Mouse (Mus musculus): ENCODE data around the gene Smok2a.
A peak's percentile ranks its signal among the peaks of the same experiment; 100 is the strongest.
"Not testable (repeated sequence)": the region's sequence is repeated elsewhere in the genome, so short reads cannot be mapped to it uniquely, and the experiment has no call there.

Smok2a gene

DNA sequence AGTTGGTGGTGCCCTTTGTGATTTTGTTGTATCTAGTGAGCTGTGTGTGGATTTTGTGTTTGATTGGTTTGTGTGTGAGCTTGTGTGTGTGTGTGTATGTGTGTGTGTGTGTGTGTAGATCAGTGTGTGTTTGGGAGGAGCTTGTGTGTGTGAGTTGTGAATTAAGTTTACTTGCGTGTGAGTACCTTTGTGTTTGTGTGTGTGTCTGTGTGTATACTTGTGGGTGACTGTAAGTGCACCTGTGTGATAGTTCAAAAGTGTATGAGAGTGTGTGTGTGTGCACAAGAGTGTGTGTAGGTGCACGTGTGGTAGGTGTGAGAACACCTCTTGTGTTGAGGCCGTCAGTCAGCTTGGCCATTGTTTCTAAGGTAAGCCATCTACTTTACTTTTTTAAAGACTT, at the start of gene Smok2a:
TSS of gene Smok2a (plus strand) at position 301 of the 400 bp plus-strand sequence.
- DNase-seq (ENCODE audit: low read depth, low spot score): no peak

DNA sequence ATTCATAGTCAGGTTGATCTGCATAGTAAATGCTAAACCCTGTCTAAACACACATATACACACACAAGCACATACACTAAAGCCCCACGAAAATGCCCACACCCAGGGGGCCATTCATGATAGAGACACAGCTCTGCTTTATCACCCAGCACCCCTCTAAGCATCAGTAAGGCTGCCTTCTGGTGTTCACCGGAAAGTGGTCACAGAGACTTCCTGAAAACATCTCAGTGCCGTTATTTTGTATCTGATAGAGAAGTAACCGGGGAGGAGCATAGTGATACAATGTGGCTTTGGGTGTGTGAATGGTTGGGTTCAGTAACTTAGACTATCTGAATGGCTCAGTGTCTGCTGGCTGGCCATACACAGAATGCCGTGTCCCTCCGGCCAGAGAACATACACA, 47.4 kb upstream of the Smok2a start:
- not testable (repeated sequence) for DNase-seq (ENCODE audit: low read depth, low spot score)

DNA sequence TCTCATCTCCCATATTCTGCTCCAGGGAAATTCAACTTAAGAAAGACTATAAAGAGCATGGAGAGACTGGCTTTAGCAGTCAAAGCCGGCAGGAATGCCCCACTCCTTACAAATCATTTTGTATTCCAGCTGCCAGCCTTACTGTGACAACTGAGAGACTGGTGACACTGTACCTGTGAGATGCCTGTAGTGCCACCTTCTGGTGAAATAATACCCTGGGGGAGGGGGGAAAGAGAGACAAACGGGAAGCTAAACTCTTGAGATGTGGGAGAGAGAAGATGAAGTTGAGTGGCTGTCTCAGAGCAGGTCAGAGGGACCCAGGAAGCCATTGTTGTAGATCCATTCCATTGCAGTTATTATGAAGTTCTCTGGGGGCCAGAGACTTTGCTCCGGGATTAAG, 47.0 kb upstream of the Smok2a start:
- DNase-seq (ENCODE audit: low read depth, low spot score): not testable (repeated sequence)

DNA sequence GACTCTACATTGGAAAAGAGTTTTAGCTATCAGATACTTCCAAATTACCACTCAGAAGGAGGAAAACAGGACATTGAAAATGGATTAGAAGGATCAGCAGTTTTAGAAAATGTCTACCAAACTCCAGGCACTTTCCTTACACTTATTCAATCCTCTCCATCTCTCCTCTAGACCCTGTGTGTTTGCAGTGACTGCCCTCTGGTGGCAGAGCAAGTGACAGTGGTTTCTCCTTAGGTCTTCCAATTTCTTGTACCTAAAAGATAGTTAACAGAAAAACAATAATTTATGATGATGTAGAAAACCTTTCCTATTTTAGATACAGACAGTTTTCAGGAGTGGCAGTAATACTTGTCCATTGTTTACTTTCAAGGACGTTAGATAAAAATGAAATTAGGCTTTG, 45.4 kb upstream of the Smok2a start:
- DNase-seq (ENCODE audit: low read depth, low spot score): not testable (repeated sequence)

DNA sequence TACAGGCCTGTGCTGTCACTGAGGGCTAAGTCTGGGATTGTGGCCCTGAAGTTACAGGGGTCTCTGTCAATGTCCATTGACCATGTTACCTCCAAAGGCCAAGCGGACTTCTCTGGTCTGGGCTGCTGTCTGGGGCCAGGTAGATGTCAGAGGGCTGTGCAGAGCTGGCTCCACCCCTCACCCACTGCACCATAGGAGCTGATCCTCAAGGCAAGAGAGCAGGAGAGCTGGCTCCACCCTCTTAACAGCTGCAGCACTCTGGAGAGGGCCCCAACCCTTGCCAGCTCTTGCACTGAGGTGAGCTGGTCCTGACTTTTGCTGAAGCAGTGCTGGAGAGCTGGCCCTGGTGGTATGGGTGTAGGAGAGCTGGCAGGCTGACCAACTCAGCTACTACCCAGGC, 43.2 kb upstream of the Smok2a start:
- DNase-seq (ENCODE audit: low read depth, low spot score): not testable (repeated sequence)

DNA sequence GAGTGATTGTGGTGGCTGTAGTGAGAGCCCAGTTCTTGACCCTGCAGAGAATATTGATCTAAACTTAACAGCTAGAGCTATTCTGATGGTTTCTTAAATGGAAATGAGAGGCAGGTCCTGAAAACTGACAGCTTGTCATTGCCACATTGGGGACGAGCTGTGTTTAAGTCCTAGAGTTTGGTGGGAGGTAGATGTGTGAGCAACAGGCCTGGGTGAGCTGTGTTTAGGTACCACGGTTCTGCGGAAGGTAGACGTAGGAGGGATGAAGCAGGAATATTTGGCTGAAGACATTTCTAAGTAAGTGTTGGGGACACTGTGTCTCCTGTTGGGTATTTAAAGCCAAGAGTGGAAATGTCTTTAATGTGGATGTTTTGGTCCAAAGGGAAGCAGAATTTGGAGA, 42.0 kb upstream of the Smok2a start:
- not testable (repeated sequence) for DNase-seq (ENCODE audit: low read depth, low spot score)

DNA sequence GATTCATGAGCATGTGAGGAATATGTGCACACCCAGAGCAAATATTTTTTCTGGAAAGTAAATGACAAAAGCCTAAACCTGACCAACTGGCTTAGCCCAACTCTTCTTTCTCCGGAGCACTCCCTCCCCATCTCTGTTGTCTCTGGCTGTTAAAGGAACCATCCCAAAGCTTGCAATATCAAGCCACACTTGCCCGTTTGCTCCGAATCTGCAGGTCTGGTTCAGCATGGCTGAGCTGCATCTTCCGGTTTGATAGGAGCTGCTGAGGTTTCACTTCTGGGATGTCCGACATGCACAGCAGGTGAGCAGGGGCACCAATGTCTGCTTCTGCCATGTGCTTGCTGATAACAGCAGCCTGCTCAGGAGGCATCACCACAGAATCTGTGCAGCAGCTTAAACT, 40.5 kb upstream of the Smok2a start:
- DNase-seq (ENCODE audit: low read depth, low spot score): not testable (repeated sequence)

DNA sequence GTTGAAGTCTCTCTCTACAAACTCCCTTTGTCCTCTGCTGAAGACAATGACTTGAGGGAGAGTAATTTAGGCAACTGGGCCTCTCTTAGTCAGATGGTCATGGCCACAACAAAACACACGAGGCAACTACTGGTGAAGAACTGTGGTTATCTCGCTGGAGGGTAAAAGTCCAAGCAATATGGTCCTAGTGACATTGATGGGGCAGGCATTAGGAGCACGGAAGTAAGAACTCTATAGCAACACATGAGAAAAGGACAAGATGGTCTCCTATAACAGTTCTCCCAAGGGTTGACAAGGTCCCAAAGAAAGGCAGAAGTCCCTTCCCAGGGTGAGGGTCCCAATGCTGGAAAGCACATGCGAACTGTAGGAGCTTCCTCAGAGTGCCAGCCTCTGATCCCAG, 38.3 kb upstream of the Smok2a start:
- not testable (repeated sequence) for DNase-seq (ENCODE audit: low read depth, low spot score)

DNA sequence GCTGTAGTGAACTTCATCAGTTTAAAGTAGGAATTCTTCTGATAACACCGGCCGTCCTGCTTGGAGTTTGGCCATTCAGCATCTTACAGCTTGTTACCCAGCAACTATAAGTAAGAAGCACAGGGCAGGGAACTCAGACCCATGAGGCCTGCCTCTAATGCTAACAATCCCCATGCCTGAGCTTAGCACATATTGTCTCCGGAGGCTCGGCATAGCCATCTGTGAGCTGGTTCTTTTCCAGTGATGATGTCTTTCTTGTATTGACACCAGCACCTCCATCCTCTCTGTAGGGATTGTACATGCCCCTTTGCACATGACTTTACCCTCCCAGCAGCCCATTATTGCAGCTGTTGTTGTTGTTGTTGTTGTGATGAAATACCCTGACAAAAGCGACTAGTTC, 36.5 kb upstream of the Smok2a start:
- not testable (repeated sequence) for DNase-seq (ENCODE audit: low read depth, low spot score)

DNA sequence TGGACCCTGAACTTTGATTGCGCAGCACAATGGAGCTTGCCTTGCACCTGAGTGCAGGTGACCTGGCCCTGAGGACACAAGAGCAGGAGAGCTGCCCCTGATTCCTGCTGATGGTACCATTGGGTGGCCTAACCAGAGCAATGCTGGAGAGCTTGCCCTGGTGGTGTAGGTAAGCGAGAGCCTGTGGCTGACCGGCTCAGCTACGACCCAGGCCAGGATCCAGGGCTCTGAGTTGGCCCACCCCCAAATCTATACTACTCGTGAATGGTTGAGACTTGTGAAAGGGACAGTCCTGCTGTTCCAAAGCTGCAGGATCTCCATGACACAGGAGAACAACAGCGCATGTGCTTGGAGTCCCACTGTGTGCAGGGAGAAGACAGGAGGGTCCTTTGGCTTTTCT, 34.4 kb upstream of the Smok2a start:
- DNase-seq (ENCODE audit: low read depth, low spot score): not testable (repeated sequence)

DNA sequence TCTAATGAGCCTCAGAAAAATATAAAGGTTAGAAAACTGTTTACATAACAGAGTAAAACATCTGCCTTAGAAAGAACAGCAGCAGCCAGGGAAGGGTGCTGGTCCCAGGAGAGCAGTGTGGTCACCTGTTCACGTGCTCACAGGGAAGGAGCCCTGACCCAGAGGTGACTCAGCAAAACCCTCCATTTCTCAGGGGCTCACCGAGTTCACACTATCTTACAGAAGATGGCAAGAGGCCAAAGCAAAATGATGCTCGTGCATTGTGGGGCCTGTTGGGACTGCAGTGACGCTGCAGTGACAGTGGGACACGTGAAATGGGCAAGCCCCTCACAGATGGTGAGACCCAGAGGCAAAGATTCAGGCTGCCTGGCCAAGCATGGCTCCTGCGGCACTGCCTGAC, 33.4 kb upstream of the Smok2a start:
- not testable (repeated sequence) for DNase-seq (ENCODE audit: low read depth, low spot score)

DNA sequence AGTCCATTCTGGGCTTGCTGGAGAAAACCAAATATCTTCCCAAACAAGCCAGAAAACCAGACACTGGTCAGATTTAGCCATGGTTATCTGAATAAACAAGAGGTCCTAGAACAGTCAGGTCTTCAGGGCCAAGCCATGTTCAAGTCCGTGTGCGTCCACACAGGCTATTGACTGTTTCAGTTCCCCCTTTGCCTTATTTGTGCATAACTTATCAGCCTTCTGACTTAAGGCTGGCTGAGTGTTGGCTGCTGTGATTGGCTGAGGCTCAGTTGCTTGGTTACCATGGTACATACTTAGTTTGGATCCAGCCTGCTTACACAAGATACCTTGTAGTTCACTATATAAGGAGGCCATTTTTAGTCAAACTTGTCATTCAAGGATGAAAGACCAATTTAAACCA, 32.1 kb upstream of the Smok2a start:
- DNase-seq (ENCODE audit: low read depth, low spot score): not testable (repeated sequence)

DNA sequence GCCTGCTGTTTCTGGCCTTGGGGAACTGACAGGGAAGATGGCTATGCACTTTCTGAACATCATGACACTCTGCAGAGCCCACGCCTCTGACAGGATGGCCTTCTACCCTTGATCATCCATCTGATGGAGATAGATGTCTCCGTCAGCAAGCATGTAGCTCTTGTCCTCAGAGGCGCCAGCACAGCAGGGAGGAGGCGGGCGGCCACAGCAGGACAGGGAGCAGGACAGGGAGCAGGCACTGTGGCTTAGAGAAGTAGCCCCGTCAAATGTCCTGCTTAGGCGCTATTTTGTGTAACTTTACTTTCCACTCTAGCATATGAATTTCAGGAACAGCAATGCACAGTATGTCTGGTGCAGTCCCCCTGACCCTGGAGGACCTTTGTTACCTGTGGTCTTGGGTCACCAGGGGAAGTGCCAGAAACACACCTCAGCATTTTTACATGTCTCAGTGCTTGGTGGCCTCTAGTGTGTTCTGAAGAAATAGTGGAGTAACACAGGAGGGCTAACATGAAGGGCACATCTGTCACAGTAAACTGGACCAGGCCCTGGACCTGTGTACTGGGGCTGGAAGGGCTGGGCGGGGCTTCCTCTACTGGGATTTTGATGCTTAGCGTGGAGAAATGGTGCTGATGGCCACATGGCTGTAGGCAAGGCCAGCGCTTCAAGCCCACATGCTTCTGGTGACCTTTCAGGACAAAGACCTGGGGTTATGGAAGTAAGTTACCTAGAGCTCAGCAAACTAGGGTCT, 30.0 kb upstream of the Smok2a start:
- not testable (repeated sequence) for DNase-seq (ENCODE audit: low read depth, low spot score)

DNA sequence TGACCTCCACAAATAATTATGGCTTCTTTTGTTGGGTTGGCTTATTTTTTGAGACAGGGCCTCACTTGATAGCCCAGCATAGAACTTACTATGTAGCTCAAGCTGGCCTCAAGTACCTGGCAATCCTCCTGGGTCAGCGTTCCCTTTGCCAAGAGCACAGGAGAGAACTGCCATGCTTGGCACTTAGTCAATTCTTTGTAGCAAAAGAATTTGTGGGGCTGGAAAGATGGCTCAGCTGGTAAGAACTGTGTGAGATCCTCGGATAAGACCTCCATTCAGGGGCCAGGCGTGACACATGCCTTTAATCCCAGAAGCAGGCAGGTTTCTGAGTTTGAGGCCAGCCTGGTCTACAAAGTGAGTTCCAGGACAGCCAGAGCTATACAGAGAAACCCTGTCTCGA, 24.5 kb upstream of the Smok2a start:
- DNase-seq (ENCODE audit: low read depth, low spot score): not testable (repeated sequence)

DNA sequence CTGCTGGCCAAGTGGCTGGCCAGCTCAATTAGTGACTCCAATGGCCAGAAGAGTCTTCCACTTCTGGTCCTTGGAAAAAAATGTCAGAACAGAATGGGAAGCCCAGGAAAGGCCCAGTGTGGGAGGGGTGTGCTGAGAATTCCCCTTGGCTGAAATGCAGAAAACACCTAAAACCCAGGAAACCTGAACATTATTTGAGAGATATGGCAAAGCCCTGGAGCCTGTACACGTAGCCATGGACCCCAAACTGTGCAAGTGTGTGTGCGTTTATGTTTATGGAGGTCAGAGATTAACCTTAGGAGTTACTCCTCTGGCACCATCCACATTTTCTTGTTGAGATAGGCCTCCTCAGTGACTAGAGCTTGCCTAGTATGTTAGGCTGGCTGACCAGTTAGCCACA, 22.2 kb upstream of the Smok2a start:
- not testable (repeated sequence) for DNase-seq (ENCODE audit: low read depth, low spot score)

DNA sequence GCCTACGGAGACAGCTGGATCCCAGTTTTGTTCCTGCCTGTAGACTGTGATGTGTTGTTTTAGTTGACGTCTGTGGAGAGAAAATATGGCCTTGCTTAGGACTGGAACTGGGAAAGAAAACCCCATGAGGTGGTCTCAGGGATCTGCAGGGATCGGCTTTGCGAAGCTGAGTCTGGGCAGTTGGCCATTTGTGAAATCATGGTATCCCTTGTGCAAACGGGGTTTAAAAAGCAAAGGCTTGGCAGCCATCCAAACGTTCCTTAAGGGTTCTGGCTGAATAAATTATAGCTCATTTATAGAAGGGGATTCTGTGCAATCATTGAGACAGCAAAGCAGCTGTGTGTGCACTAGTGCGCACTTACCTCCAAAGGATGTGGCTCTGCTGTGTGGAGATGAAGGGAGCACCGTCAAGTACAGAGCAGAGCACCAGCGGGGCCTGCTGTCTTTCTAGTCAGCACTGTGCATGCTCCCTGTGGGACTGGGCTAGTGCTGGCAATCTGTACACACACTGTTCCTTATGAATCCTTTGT, 21.0 kb upstream of the Smok2a start:
- DNase-seq (ENCODE audit: low read depth, low spot score): not testable (repeated sequence)

DNA sequence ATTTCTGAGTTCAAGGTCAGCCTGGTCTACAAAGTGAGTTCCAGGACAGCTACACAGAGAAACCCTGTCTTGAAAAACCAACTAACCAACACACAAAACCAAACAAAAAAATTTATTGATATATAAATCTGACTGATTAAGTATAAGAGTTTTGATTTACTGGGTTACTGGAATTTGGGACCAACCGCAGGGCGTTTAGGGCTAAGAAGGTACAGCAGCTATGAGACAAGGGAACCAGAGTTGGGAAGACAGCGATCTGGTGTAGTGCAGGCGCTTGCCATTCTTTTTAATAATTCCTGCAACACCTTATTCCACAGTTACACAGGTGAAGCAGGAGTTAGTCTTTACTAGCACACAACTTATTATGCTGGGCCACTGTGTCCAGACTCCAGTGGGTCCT, 19.4 kb upstream of the Smok2a start:
- not testable (repeated sequence) for DNase-seq (ENCODE audit: low read depth, low spot score)

DNA sequence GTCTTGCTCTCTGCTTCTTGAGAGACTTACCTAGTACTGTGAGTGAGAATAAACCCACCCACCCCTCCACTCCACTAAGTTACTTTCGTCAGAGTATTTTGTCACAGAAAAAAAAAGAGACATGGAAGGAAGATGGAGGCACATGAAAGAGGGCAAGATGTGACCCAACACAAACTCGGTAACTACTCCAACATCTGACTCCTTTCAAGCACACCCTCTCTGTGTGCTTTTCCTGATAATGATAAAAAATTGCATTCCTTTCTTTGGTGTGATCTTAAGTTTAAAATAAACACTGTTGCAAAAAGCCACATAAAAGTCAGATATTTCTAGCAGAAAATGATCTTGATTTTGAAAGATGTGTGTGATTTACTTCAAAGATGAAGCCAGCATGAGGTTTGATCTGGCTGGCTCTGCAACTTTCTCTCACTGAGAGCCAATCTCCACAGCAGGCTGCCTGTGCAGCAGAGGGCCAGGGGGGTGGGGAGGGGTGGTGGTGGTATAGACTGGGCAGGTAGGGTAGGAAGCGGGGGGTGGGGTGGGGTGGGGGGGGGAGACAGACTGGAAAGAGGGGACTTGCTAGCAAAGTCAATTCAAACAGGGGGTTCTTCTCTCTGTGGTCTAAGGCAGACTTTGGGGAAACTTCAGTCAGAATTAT, 18.4 kb upstream of the Smok2a start:
- DNase-seq (ENCODE audit: low read depth, low spot score): not testable (repeated sequence)

DNA sequence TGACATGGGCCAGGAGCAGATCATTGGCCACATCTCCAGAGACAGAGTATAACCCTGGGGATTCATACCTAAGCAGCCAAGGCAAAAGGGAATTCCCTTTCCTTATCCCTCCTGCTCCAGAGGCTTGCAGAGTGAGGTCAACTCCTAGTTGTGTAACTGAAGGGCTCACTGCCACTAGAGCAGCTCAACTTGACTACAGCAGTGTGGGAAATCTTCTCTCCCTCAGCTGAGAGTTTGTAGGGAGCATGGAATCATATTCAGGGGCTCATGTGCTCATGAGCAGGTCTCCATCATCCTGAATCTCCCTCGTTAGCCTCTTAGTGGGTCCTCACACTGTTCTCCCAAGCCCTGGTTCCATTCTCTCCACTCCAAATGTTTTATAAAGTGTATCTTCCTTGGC, 15.7 kb upstream of the Smok2a start:
- DNase-seq (ENCODE audit: low read depth, low spot score): not testable (repeated sequence)

DNA sequence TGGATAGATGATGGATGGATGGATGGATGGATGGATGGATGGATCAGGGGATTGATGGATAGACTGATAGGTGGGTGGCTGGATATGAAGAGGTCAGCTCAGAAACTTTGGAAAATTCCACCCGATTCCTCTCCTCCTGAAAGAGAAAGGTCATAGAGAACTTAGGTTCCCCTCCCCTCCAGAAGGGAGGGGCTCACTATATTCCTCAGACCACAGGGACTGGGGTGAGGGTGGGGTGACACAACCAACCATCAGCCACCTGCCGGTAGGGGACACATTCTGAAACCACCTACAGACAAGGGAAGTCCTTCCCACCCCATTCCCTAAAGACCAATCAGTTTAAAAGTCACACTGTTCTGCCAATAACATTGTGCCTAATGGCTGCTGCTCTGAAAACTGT, 14.5 kb upstream of the Smok2a start:
- no peak for DNase-seq (ENCODE audit: low read depth, low spot score)

DNA sequence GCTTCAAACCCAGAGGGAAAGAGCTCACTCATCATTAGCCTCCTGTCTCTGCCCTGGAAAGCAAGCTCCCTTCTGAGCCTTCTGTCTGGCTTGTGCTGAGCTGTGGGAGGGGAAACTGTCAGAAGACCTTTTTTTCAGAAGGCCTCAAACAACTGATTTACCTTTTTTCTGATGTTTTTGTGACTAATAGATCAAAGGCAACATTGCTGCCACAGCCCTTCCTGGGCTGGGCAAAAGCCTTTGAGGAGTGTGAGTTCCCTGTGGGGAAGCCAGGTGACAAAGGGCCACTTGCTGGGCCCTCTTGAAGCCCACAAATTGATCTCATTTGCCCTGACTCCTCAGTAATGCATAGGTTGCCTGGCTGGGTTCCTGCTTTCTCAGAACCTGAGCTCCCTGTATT, 12.5 kb upstream of the Smok2a start:
- not testable (repeated sequence) for DNase-seq (ENCODE audit: low read depth, low spot score)

DNA sequence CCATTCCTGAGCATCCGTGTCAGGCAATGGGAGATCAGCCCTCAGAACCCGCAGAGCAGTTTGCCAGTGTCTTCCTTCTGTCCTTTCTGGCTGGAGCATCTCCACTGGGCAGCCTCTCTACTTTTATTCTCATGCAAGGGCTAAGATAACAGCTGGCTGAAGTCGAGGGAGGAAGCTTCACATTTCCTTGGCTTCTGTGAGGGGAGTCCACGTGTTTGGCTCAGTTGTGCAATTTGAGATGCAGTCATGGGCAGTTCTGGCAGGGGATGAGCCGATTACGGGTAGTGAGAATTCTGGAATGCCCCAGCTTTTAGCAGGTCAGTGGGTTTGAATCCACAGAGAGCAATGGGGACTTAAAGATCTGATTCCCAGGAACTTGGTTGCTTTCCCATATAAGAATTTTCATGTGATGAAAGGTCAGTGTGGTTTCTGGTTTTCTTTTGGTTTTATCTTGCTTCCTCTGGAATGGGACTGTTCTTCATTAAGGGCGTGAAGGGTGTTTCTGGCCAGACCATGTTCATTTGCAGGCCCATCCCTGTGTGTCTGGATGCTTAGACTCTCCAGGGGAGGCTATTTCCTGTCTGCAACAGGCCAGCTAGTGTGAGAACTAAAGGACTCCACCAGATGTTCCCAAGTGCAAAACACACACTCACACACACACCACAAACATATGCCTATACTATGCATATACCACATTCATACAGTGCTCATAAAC, 8.7 kb upstream of the Smok2a start:
- DNase-seq (ENCODE audit: low read depth, low spot score): peak; percentile 58
